Mouse (Mus musculus) ES-CJ7 (cell line): ENCODE data around the gene Hspb11.

ENCODE experiments used
- DNase-seq: peaks from one replicate; pipeline ENCODE4 v3.0.0; 2011; ENCODE audit warnings: low read depth, low spot score

Hspb11 gene

DNA sequence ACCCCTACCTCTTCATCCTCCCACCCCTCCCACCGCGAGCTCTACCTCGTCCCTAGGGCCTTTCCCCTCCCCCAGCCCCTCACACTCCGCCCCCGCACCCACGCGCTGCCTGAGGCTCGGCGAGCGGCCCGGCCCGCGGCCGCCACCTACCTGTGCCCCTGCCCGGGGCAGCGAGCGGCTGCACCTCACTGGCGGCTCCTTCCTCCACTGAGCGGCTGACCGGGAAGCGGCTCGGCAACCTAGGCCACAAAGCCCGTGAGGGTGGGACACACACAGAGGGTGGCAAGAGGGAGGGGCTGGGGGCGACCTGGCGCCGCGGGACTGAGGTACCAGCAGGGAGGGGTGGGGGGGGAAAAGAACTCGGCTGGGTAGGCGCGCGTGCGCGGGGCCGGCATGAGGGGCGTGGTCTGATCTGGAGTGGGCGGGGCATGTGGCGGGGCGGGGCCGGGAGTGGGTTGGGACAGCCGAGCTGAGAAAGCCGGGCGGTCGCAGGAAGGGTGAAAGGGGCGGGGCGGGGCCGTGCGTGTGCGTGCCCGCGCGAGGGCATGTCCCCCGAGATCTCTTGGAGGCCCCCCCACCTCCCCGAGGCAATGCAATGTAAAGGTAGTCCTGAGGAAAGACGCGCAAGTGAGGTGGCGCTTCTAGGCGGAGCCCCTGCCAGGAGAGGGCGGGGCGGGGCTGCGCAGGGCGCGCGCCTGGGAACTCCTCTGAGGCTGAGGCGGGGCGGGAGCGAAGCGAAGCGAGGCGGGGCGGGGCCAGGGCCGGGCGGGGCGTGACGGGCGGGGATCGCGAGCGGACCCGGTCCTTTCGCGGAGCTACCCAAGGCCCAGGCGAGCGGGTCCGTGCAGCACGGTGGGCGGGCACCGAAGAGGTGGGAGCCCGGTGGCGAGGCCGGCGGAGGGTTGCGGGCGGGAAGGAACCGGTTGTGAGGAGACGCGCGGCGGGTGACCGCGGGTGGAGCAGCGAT, at the start of gene Hspb11, which contains the start of gene Lrrc42:
TSS of gene Hspb11 (plus strand) at position 469 of the 967 bp plus-strand sequence.
TSS of gene Lrrc42 (minus strand) at position 408 of the 967 bp plus-strand sequence.
- peak; percentile 95 for DNase-seq

DNA sequence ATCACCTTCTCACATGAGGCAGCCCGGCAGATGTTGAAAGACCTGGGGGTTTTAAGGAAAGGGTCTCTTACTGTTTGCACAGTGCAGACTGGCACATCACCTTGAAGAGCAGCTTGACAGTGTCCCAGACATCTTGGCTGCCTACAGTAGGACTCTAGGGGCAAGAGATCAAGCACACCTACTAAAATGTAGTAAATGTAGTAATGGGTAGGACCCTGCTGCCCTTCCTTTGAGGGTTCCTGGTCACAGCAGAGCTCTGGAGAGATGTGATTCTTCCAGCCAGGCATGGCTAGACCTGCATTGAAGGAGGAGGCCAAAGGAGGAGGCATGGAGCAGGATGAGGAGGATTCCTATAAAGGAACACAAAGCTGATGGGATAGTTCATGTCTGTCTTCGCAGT, 46.4 kb upstream of the Hspb11 start:
- no peak for DNase-seq

GRCm38 (mm10) chr4:107208880-107209279, 44.5 kb upstream of the Hspb11 start, which contains the start of gene Ldlrad1:
Gene Ldlrad1 (plus strand): TSS chr4:107209180.
- no peak for DNase-seq

- DNase-seq, result no peak
These were observed 42.8 kb upstream of the Hspb11 start for GRCm38 (mm10) chr4:107210483-107211097.

- no peak for DNase-seq
These were observed 41.9 kb upstream of the Hspb11 start for GRCm38 (mm10) chr4:107211465-107211864.

DNA sequence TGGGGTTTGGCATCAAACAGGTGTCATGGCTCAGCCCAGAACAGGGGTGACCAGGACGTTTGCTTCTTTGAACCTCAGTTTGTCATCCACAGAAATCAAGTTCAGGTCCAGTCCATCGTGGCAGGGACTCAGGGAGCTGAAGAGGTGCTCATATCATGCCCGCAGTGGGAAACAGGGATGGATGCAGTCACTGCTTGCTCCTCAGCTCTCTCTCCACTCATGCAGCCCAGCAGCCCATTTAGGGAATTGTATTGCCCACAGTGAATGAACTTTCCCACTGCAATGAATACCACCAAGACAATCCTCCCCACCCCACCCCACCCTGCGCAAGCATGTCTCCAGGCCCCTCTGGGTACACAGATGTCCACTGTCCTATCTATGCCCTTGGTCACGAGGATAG, 41.5 kb upstream of the Hspb11 start:
- DNase-seq, result no peak

- DNase-seq, result no peak
These were observed 39.9 kb upstream of the Hspb11 start for GRCm38 (mm10) chr4:107213279-107214011.

DNA sequence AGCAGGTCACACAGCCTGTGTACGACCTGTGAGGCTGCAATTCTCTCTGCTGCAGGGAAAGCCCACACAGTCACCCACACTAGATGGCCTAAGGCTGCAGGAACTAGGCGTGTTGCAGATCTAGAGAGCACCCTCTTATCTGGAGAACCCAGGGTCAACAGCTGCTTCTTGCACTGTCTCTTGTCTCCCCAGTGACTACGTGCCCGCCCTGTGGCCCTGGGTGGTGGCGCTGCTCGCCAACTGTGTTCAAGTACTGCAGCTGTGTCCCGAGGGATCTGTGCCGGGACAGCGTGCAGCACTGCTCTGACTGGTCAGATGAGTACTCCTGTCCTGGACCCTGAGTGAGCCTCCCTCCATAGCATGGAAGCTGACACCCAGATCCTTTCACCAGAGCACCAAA, 35.8 kb upstream of the Hspb11 start:
- no peak for DNase-seq

GRCm38 (mm10) chr4:107221524-107221923, 31.9 kb upstream of the Hspb11 start:
- no peak for DNase-seq

DNA sequence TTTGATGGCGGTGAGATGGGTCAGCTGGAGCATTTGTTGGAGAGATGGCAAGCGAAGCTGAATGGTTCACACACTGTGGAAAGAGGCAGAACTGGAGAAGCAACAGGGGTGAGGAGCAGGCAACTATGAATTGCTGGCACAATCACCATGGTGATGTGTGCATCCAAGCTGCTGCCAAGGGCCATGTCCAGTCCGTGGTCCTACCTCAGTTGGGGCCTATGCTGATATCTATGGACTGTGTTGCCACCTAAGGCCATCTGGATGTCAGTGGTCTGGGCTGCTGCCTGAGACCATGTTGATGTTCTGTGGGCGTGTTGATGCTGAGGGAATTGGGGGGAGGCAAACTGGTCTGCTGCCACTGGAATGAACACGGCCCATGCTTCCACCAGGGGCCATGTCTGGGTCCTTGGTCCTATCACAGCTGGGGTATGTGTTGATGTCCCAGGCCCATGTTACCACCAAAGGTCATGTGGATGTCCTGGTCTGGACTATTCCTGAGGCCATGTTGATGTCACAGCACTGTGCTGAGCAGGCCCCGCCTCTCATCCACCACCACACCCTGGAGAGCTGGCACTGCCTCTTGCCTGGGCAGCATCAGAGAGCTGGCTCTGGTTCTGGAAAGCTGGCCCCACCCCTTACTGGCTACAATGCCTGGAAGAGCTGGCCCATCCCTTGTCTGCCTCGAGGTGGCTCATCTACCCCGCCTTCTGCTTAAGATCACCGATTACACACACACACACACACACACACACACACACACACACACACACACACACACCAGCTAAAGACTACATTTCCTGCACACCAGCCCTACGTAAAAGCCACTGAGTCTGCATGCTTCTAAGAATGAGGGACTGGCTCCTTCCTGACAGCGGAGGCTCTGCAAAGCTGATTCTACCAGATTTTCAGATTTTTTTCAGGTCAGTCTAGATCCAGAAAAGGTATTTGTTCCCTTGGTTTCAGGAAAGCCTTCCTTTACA, 29.9 kb upstream of the Hspb11 start:
- no peak for DNase-seq

GRCm38 (mm10) chr4:107226313-107226712, 27.1 kb upstream of the Hspb11 start:
- no peak for DNase-seq

- no peak for DNase-seq
These were observed 21.2 kb upstream of the Hspb11 start for GRCm38 (mm10) chr4:107232219-107232618.

GRCm38 (mm10) chr4:107238253-107238652, 15.1 kb upstream of the Hspb11 start:
- no peak for DNase-seq

GRCm38 (mm10) chr4:107240196-107240595, 13.2 kb upstream of the Hspb11 start:
- no peak for DNase-seq

DNA sequence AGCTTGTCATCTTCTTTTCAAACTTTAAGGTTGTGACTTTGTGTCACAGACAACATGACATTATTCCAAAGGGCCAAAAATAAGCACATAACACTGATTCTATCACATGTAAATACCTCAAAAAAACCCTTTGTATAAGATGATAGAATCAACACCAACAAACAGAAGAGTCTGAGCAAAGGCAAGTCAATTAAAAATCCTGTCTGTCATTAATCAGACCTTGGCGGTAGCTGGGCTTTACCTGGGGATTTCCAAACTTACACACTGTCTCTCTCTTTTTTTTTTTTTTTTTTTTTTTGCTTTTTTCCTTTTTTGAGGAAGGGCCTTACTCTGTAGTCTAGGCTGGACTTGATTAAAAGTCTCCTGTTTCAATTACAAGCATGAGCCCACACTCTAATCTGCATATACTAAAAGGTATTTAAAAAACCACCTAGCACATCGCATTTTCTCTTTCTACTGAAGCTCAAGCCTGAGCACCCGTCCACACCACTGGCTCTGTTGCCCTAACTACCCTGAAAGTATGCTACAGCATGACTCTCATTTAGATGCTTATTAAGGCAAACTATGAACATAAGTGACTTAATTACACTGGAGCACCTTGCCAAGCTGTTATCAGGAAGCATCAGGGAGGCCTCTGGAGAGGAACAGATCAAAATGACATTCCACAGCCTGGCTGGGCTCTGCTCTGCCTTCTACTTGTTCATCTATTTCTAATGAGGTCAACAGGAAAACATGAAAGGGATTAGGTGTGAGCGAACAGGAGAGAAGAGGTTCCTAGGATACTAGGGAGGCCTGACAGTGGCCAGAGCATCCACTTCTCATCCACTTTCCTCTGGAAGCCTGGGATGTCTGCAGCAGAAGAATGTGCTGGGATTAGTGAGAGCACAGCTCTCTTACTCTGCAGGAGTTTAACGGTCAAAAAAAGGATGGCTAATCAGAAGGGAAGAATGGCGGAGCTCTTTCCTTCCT, 9.7 kb upstream of the Hspb11 start:
- DNase-seq, result no peak

DNA sequence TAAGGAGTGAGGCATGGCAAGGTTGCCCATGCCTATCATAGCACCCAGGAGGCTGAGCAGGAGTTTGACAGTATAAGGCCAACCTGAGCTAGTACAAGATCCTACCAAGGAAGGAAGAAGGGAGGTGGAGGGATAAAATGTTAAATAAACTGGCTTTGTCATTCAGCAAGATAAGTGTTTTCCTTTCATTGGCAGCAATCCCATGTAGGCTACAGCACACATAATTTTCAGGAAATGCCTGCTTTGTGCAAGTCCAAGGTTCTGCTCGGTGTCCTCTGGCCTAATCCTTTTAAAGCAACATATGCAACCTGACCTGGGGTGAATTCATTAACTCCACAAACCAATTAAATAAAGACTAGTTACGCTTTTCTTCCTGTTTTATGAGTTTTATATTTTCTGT, 8.0 kb upstream of the Hspb11 start:
- no peak for DNase-seq

- no peak for DNase-seq
These were observed 7.4 kb upstream of the Hspb11 start for GRCm38 (mm10) chr4:107246040-107246439.

GRCm38 (mm10) chr4:107247110-107247509, 6.3 kb upstream of the Hspb11 start:
- DNase-seq, result no peak

GRCm38 (mm10) chr4:107248061-107248460, 5.3 kb upstream of the Hspb11 start:
- no peak for DNase-seq

DNA sequence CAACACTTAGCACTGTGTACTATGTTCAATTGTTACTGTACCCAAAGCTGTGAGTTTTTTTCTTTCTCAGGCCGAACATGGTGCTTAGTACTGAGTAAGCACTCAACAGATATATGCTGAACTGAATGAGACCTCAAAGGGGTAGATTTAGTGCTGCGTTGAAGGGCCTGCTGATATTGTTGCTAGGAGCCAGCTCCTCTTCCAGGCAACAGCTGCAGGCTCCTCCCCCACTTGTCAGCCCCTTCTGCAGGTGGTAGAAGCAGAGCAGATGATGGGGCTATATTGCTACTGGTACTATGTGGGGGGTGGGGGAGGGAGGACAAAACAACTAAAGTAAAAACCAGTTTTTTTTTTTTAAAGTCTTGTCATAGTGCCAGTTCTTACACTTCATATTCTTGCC, 3.9 kb upstream of the Hspb11 start:
- DNase-seq, result no peak
